Mouse (Mus musculus) brown adipose tissue, adult 24 weeks (tissue): ENCODE data around the gene Cym. TPM values are rescaled to one million over a fixed set of nuclear protein-coding genes. Genes with fewer than 3 reads are reported as not detected.

Experiments used
- H3K27ac ChIP-seq: fragments of 200-500 bp; replicated peaks from 2 replicates; pipeline ENCODE4 v1.5.1; 2012; ENCODE audit warnings: low read depth, mild to moderate bottlenecking, low read length
- H3K4me1 ChIP-seq: fragments of 200-500 bp; 2 replicates; pipeline ENCODE4 v1.6.1; 2012; ENCODE audit warnings: low read length, mixed read lengths; ENCODE audit not compliant: control insufficient read depth, insufficient read depth, insufficient read length
- H3K4me3 ChIP-seq: fragments of 200-500 bp; 2 replicates; pipeline ENCODE4 v1.5.1; 2012; ENCODE audit warnings: low read depth, mild to moderate bottlenecking, low read length, moderate library complexity; ENCODE audit not compliant: insufficient read depth
- polyA plus RNA-seq: library from polyadenylated mRNA; stranded (reverse); fragments of >200 nt; gene quantifications from 2 replicates; pipeline ENCODE4 v1.2.4, GENCODE M21; 2012; ENCODE audit not compliant: missing spikeins, insufficient read depth, insufficient read length

The Cym gene
- polyA plus RNA-seq, 1 experiment = not detected

- Histone ChIP-seq H3K4me3 (no peak overlapping the region), H3K4me1 (peaks cover 20% of the 10 kb centered on the region), H3K27ac (no peak overlapping the region)
Measured at GRCm38 (mm10) chr3:107238051-107238450, 16.5 kb upstream of the Cym start.

GRCm38 (mm10) chr3:107233945-107234344, 12.4 kb upstream of the Cym start:
- Histone ChIP-seq H3K4me1 (peaks cover 29% of the 10 kb centered on the region), H3K27ac (peak overlapping the region; percentile 74), H3K4me3 (no peak overlapping the region)

- Histone ChIP-seq H3K4me3 (no peak overlapping the region), H3K27ac (peak overlapping the region; percentile 95), H3K4me1 (peaks cover 29% of the 10 kb centered on the region)
Measured at GRCm38 (mm10) chr3:107233351-107233813, 11.8 kb upstream of the Cym start.

GRCm38 (mm10) chr3:107231202-107231601, 9.7 kb upstream of the Cym start:
- peak overlapping the region; percentile 89 for H3K27ac ChIP-seq
- peaks cover 32% of the 10 kb centered on the region for H3K4me1 ChIP-seq

GRCm38 (mm10) chr3:107230527-107230926, 9.0 kb upstream of the Cym start, which contains the start of gene A630076J17Rik:
TSS of gene A630076J17Rik (plus strand) at chr3:107230614.
- peak within 1 kb of the TSS; percentile 89 for H3K27ac ChIP-seq
- H3K4me1 ChIP-seq = peaks cover 32% of the 10 kb centered on the region
- no peak within 1 kb of the TSS for H3K4me3 ChIP-seq

More at GRCm38 (mm10) chr3:107231202-107231601, 9.7 kb upstream of the Cym start:
- no peak overlapping the region for H3K4me3 ChIP-seq

- Histone ChIP-seq H3K27ac (peak overlapping the region; percentile 89), H3K4me1 (peaks cover 30% of the 10 kb centered on the region), H3K4me3 (no peak overlapping the region)
Measured at GRCm38 (mm10) chr3:107229822-107230221, 8.3 kb upstream of the Cym start.

GRCm38 (mm10) chr3:107229221-107229620, 7.7 kb upstream of the Cym start:
- Histone ChIP-seq H3K27ac (peak overlapping the region; percentile 89), H3K4me3 (no peak overlapping the region), H3K4me1 (peaks cover 25% of the 10 kb centered on the region)

GRCm38 (mm10) chr3:107225820-107226219, 4.3 kb upstream of the Cym start:
- Histone ChIP-seq H3K4me1 (peaks cover 24% of the 10 kb centered on the region), H3K27ac (peak overlapping the region; percentile 96), H3K4me3 (no peak overlapping the region)

GRCm38 (mm10) chr3:107223230-107223629, 1.7 kb upstream of the Cym start:
- H3K4me1 ChIP-seq = peaks cover 16% of the 10 kb centered on the region
- no peak overlapping the region for H3K4me3 ChIP-seq
- H3K27ac ChIP-seq = no peak overlapping the region; the same call in 1 of the 2 replicates

GRCm38 (mm10) chr3:107218572-107218971, 3.0 kb downstream of the Cym start:
- Histone ChIP-seq H3K4me3 (no peak overlapping the region), H3K27ac (no peak overlapping the region), H3K4me1 (peaks cover 16% of the 10 kb centered on the region; the same call in 1 of the 2 replicates)

- H3K27ac ChIP-seq = no peak overlapping the region
- peaks cover 8% of the 10 kb centered on the region; the same call in 1 of the 2 replicates for H3K4me1 ChIP-seq
- no peak overlapping the region for H3K4me3 ChIP-seq
Measured at GRCm38 (mm10) chr3:107217101-107217480, 4.4 kb downstream of the Cym start.

- Histone ChIP-seq H3K4me3 (no peak overlapping the region), H3K27ac (no peak overlapping the region), H3K4me1 (peaks cover 8% of the 10 kb centered on the region; the same call in 1 of the 2 replicates)
Measured at GRCm38 (mm10) chr3:107216400-107217100, 5.0 kb downstream of the Cym start.

GRCm38 (mm10) chr3:107214606-107215005, 6.9 kb downstream of the Cym start:
- no peak overlapping the region for H3K4me3 ChIP-seq
- H3K27ac ChIP-seq = no peak overlapping the region
- H3K4me1 ChIP-seq = peaks cover 8% of the 10 kb centered on the region; the same call in 1 of the 2 replicates

- Histone ChIP-seq H3K4me1 (peaks cover 7% of the 10 kb centered on the region; the same call in 1 of the 2 replicates), H3K27ac (peak overlapping the region; percentile 25; the same call in 1 of the 2 replicates), H3K4me3 (no peak overlapping the region)
Measured at GRCm38 (mm10) chr3:107207625-107208253, 13.8 kb downstream of the Cym start.

GRCm38 (mm10) chr3:107206490-107207150, 14.9 kb downstream of the Cym start:
- no peak overlapping the region for H3K4me3 ChIP-seq
- peak overlapping the region; percentile 80 for H3K27ac ChIP-seq
- peaks cover 7% of the 10 kb centered on the region; the same call in 1 of the 2 replicates for H3K4me1 ChIP-seq
